ENCODE assay signal across 11 mouse cellular contexts in genomic region chr17:33487652-33488051, GRCm38 (mm10). TPM values are rescaled to one million over a fixed set of nuclear protein-coding genes. Genes with fewer than 3 reads are reported as not detected.
DNase-seq lines count a peak whose midpoint lies in the region; ATAC-seq and TF ChIP-seq lines count a peak whose summit lies in the region.
"Had no signal": no experiment of that assay in that cellular context is flagged by ENCODE, and none has a peak within 500 bp of the region (broad histone marks: within the 10 kb centered on the region; RNA-seq: fewer than 3 reads in every experiment).

No protein-coding gene starts in this region.

- no peaks in the 10 kb centered on the region for H3K9me3 ChIP-seq in lung, embryonic 16.5 days (ENCODE audit: control insufficient read depth, low read length)

- H3K4me2 ChIP-seq in lung, embryonic 16.5 days (ENCODE audit: low read depth, low read length): no peak overlapping the region

- no peak overlapping the region for H3K4me3 ChIP-seq in lung, embryonic 16.5 days (ENCODE audit: low read length)
- H3K4me3 ChIP-seq in lung, adult 2 months (replicated peaks; ENCODE audit: extremely low read depth, low read depth, low read length): no peak overlapping the region

- 78% methylated on average over 1 of the region's 1 CpGs for WGBS in lung, embryonic 16.5 days
- WGBS in lung, adult 2 months: 60% methylated on average over 1 of the region's 1 CpGs

- intact Hi-C loops in heart, postnatal 36 days (cut with DNase I): no loop called here

- no peaks in the 10 kb centered on the region for H3K36me3 ChIP-seq in lung, embryonic 16.5 days (ENCODE audit: control insufficient read depth, insufficient read depth, low read length)

- H3K9ac ChIP-seq in lung, embryonic 16.5 days (ENCODE audit: low read length): no peak overlapping the region

- H3K27ac ChIP-seq in lung, embryonic 16.5 days (ENCODE audit: low read length): 0 out of 2 replicates have a peak overlapping the region, but pooled peaks have one; percentile 14

- no peak for TF ChIP-seq CTCF in lung, adult 2 months (IDR thresholded peaks at IDR 0.05; ENCODE audit: insufficient read depth, low read length)

- no peak for TF ChIP-seq POLR2A in lung, adult 2 months (IDR thresholded peaks at IDR 0.05; ENCODE audit: borderline replicate concordance, extremely low read depth, low read depth, low read length)

- peaks cover 8% of the 10 kb centered on the region; the same call in 1 of the 2 replicates for H3K4me1 ChIP-seq in lung, embryonic 16.5 days (replicated peaks; ENCODE audit: control insufficient read depth, insufficient read depth, low read length)
- no peaks in the 10 kb centered on the region for H3K4me1 ChIP-seq in lung, adult 2 months (ENCODE audit: control insufficient read depth, insufficient read depth, low read length)

- H3K27me3 ChIP-seq in lung, embryonic 16.5 days (ENCODE audit: control insufficient read depth, insufficient read depth, low read depth, low read length): no peaks in the 10 kb centered on the region

- peak; percentile 68 for DNase-seq in heart, adult 11 months
- no peak for DNase-seq in heart, postnatal 36 days
- DNase-seq in lung, adult 2 months: no peak
- DNase-seq in cerebellum, adult 18-20 months: peak; percentile 72 to 76
- DNase-seq in kidney, postnatal 36 days: peak; percentile 6 to 30
- no peak for DNase-seq in left cerebral cortex, adult 11 months (ENCODE audit: low spot score)

- peak; percentile 51; the same call in 1 of the 2 replicates for ATAC-seq in lung, embryonic 16.5 days (ENCODE audit: low read depth)

RNA-seq across cellular contexts. Expression of gene Adamts10, which starts 36.4 kb away (rescaled TPM):
- 10 to 100 TPM; 18.3 to 19.7 TPM for total RNA-seq in heart, postnatal 36 days (2021)
- polyA plus RNA-seq in lung, embryonic 16.5 days (2015; fragmentation: Nextera tagmentation; extraction: Ambion mirVana): 153 and 157 TPM in 2 replicates
- 252 and 259 TPM in 2 replicates for polyA plus RNA-seq in lung, adult 2 months (2012; rRNA removed)

RNA-seq across cellular contexts. Expression of gene Actl9, which starts 55.0 kb away (rescaled TPM):
- not detected for total RNA-seq in heart, postnatal 36 days (2021)
- not detected in 2 replicates for polyA plus RNA-seq in lung, embryonic 16.5 days (2015; fragmentation: Nextera tagmentation; extraction: Ambion mirVana)
- polyA plus RNA-seq in lung, adult 2 months (2012; rRNA removed): 0.08 and 0.13 TPM in 2 replicates
- total RNA-seq: common myeloid progenitor, adult 5-6 weeks; layer of hippocampus, adult 8-10 months had no signal
- polyA plus RNA-seq: heart, embryonic 16.5 days; neural tube, embryonic 14.5 days had no signal

Comparison
In these comparisons a context has a peak if more than half of its experiments do, and no peak if none do; other contexts are left out.
1. DNase-seq: peak in heart, adult 11 months (single experiment), cerebellum, adult 18-20 months (2 of 2) and kidney, postnatal 36 days (2 of 2); none in heart, postnatal 36 days (0 of 2), lung, adult 2 months (single experiment) and left cerebral cortex, adult 11 months (single experiment).